Mouse (Mus musculus): ENCODE measurements at regions not wholly inside any gene's neighbourhood (a gene's known extent, or its start where the extent isn't known, plus 50 kb on each side); places are given as distances from the start of the nearest gene placed in this dataset.
"Not testable (repeated sequence)": the region's sequence is repeated elsewhere in the genome, so short reads cannot be mapped to it uniquely, and the experiment has no call there.

DNA sequence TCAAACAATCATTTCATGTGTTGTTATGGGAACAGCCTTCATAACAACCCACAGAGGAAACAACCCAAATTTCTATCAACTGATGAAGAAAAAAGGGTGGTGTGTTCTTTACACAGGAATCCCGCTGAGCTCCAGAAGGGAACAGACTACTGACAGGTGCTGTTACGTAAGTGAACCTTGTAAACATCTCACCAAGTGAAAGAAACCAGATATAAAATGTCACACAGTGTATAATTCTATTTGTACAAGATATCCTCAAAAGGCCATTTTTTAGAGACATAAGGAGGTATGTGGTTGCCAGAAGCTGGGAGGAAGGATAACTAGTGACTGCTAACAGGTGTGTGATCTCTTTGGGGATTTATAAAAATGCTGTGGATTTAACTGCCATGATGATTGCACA lies 119.9 kb downstream of the Plod2 start:
- DNase-seq: no peak

GRCm38 (mm10) chr9:92667361-92667881 lies 125.4 kb downstream of the Plod2 start:
- DNase-seq: no peak

GRCm38 (mm10) chr9:92671966-92672365 lies 129.9 kb downstream of the Plod2 start:
- DNase-seq: no peak

DNA sequence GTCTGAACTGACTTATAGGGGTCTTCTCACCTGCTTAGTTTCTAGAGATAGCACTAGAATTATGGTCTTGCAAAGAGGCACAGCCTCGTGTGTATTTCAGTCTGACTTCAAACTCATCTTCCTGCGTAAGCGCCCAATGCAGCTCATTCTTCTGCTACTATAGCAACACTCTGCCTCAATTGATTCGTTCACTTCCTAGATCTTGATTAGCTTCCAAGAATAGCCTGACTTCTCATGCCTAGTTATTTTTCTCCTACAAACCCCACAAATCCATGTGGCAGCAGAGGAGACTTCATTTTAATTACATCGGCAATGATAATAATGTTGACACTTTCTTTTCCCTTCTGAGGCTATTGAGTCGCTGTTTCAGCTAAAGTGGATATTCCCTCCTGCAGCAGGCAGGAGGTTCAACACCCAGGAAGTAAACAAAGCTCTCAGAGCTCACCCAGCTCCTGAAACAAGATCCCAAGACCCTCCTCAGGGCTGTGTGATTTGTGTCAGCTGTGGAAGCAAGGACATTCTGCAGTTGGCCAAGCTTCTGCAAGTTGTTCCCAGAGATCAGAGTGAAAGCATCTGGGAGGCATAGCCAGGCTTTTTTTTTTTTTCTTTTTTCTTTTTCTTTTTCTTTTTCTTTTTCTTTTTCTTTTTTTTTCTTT lies 152.5 kb downstream of the Plod2 start:
- peak; percentile 5 to 7 for DNase-seq

DNA sequence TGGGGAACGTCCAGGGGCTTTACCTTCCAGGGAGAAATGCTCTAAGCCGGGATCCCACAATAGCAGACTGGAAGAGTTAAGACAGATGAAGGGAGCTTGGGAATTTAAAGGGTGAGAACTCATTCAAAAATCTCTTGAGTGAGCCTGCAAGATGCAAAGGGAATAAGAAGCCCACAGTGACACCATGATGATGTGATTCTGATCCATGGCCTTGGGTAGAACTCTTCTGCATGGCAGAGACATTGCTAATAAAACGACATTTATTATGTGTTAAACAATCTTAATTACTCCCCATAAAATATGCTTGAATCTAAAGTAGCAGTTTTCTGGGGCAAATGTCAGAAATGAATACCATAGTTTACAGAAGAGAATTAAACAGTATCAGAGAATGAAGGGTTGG lies 155.9 kb downstream of the Plod2 start:
- no peak for DNase-seq

DNA sequence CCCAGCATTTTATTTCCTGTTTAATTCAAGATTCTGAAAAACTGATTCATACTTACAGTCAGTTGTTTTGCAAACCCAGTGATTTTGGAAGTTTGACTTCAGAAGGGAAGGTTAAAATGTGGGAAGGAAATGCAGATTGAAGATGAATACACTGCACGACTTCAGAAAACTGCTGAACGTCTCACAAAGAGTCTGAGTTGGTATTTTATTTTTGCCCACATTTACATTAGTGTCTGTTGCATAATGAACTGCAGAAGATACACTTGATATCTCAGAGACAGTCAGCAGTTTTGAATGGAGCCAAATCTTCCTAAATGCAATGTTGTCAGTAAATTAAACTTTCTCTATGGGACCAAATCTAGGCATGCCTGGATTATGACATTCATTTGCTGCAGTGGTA lies 162.7 kb downstream of the Plod2 start:
- no peak for DNase-seq

DNA sequence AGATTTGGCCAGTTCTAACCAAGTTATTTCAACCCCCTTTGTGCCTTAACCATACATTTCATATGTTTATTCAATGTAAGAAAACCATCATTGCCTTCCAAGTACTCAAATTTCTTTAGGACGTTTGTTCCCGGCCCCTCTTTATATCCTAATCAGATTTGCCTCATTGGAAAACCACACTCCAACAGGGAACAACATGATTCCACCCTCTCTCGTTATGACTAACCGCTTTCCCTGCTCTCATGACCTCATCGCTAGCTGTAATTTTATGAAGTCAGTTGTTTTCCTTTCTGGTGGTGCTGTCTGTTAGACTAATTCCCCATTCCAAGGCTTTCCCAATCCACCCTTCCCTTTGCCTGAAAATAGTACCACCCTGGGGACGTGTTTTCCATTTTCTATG lies 165.0 kb downstream of the Plod2 start:
- DNase-seq: peak in 1 of 2 experiments; percentile 5

- DNase-seq: no peak
These were observed 175.2 kb downstream of the Plod2 start for GRCm38 (mm10) chr9:92717176-92717575.

DNA sequence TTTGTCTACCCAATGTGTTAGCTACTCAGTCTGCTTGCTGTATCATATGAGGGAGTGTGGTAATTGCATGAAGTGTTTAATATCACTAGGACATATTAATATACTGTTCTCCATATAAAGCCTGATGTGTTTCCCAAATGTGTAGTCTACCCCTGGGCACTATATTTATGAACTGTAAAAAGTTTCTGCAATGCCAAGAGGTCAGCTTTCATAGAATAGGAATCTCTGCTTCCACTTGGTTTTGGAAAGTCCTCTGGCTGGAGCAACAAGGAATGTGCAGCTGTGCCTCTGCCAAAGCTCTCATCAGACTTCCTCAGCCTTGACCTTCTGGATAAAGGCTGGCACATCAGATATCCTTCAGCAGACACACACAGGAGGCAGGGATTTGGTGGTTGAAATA lies 176.3 kb downstream of the Plod2 start:
- no peak for DNase-seq

GRCm38 (mm10) chr9:92719251-92719650 lies 177.2 kb downstream of the Plod2 start:
- peak in 1 of 2 experiments; percentile 17 for DNase-seq

DNA sequence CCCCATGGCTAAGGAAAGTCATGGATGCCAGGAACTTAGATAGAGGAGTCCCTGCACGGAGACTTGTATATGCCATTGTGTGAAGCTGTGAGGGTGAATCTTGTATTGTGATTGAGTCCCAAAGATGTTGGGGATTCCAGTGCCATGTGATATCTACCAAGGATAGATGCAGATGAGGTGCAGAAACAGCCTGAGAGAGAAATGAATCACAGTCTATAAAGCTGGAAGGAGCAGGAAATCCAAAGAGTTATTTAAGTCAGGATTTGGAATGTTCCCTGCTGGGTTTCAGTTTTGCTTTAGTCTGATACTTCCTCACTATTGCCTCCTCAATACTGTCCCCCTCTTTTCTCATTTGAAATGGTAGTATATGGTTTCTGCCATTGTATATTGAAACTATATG lies 186.8 kb downstream of the Plod2 start:
- DNase-seq: no peak

- DNase-seq: no peak
These were observed 189.4 kb downstream of the Plod2 start for GRCm38 (mm10) chr9:92731396-92731795.

- no peak for DNase-seq
These were observed 225.5 kb downstream of the Plod2 start for GRCm38 (mm10) chr9:92767532-92767931.

DNA sequence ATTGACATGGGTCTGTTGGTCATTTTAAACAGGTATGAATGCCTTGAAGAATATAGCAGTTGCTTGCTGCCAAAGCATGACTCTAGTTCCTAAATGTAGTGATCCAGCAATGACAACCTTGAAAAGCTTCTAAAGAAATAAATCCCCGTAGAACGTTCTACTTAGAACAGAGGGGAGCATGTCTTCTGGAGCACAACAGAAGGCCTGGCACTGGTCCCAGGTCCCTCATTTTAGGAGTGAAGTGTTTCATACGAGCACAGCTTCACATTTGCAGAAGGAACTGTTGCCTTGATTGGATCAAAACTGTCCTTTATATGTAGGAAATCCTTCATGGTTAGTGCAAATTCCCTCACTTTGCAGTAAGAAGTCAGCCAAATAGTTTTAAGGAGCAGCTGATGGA lies 226.4 kb downstream of the Plod2 start:
- DNase-seq: no peak

DNA sequence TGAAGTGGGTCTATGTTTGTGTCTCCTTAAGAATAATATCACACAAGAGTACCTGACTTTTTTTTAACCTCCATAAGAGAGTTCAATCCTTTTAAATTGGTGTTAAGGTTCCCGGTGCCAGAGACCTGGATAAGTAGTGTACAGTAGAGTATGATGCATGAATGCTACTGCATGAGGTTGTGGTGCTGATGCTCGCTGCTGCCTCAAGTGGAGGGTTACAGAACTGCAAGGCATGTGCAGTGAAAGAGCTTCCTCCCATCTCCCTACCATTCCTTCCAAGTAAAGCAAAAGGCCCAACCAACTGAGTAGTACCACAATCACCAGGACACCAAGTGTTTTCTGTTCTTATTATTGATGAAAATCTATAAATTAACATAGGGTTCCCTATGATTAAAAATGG lies 227.5 kb downstream of the Plod2 start:
- DNase-seq: peak in 1 of 2 experiments; percentile 32

GRCm38 (mm10) chr9:92771002-92771401 lies 229.0 kb downstream of the Plod2 start:
- no peak for DNase-seq

- no peak for DNase-seq
These were observed 229.7 kb downstream of the Plod2 start for GRCm38 (mm10) chr9:92771716-92772115.

DNA sequence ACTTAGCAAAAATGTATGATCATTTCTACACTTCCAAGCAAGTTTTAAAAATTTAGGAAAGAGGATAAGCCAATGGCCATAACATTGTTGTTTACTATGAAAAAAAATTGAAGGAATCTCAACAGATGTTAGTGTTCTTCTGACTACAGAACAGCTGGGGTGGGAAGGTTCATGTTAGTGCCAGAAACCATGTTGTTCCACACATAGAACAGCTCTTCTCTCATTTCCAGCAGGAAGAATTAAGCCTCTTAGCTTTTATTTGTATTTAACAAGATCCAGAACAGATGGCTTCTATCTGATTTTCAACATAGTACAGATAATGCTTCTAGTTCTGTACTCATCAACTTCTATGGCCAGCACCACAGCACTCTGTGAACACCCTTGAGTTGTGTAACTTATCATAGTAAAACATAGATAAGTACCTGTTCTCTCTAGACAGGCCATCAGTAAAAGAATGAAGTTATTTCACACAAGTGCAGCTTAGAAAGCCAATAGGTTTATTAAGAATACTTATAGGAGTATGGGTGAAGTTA lies 241.0 kb downstream of the Plod2 start:
- DNase-seq: peak; percentile 10 to 11

DNA sequence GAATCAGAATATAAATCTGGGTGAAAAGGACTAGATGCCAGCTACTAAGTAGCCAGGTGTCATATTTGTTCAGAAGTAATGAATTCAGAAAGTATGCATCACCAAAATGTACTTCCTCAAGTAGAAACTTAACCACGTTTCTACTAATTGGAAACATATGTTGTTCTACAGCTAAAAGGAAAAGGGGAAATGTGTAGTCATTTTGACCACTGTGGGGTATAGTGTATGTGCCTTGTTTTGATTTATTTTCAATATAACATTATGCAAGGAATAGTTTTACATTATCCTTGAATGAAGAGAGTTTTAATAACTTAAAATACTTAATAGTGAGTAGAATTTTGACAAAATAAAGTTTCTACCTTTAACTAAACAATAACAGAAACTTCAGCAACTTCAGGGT lies 257.7 kb downstream of the Plod2 start:
- no peak for DNase-seq

- peak in 1 of 2 experiments; percentile 5 for DNase-seq
These were observed 267.4 kb downstream of the Plod2 start for GRCm38 (mm10) chr9:92809469-92809868.

DNA sequence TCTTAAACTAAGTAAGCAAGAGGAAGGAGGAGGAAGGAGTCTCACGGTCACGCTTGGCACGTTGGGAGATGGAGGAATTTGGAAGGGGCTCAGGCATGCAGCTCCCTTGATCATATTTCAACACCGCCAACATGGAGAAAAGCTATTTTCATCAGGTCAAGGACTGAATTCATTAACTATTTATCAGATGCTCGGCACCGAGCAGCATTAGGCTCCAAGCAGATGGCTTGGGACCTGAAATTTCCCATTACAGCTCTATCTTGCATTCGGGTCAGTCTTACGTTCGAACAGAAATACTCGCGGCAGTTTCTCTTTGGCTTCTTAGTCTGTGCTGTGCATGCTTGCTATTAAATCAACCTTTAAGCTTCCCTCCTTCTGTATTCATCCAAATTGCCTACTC lies 278.7 kb downstream of the Plod2 start:
- DNase-seq: peak in 1 of 2 experiments; percentile 4

GRCm38 (mm10) chr9:92826708-92827353 lies 284.8 kb downstream of the Plod2 start:
- DNase-seq: no peak

GRCm38 (mm10) chr9:92836156-92836555 lies 294.1 kb downstream of the Plod2 start:
- not testable (repeated sequence) for DNase-seq
